Mouse (Mus musculus) adrenal gland, postnatal 25 days (tissue): Measurements from ENCODE around the gene Rcor2. TPM values are rescaled to one million over a fixed set of nuclear protein-coding genes. Genes with fewer than 3 reads are reported as not detected.

Experiments used
- DNase-seq: peaks from one replicate; pipeline ENCODE4 v3.0.0; 2021; ENCODE audit warnings: mixed read lengths
- total RNA-seq: library from RNA; stranded (reverse); gene quantifications from 2 replicates; pipeline ENCODE4 v1.2.3, GENCODE M21; 2021

Rcor2 gene
- total RNA-seq, 1 experiment from 2014 or later: 6.0 TPM

DNA sequence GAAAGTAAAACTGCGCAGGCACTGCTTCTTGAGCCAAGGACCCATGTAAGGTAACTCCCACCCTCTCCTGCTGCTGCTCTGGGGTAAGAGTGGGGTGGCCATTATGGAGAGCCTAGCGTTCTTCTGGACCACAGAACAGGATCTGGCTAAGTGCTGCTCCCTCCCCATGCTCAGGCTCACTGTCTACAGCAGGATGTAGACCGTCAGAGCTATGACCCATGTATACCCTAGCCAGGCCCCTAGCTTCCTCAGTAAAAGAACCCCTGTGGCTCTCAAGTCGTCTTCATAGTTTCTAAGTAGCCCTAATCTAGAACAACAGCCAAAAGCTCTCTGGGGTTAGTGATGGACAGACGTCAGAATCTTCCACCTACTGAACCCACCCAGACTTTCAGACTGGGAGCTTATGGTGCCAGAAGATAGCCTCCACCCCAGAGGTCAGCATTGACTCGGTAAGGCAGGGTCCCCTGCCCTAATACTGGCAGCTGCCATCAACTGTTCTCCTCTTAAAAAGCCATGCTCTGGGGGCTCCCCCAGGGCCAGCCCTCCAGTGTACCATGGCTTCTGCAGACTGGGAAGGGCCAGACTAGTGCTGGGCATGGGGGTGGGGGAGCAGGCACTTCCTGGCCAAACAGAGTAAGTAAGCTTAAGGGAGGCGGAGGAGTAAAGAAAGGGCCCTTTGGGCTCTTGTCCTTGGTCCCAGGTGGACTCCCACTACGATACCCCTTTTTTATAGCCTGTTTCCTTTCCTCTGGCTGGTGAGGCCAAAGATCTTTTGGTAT is 27.2 kb downstream of the Rcor2 start:
- no peak for DNase-seq

DNA sequence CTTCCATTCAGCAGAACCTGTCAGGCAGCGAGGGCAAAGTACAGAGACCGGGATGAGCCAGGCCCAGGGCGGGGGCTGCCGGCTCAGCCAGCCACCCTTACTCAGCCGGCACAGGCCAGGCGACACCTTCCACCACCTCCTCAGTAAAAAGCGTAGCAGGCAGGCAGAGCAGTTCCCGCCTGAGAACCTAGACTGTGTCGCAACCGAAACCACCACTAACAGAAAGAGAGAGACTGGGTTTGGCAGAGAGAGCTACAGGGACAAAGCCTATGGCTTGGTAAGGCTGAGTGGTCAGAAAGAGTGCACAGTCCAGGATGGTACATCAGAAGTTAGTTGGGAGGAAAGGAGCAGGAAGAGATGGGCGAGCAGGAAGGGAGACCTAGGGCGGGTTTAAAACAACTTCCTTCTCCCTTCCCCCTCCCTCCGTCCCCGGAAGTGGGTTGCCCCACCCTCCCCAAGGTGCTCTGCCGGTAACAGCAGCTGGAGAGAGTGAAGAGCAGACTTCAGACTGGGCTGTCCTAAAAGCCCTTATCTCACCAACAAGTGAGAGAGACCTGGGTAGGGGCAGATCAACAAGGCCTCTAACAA is 28.0 kb downstream of the Rcor2 start:
- no peak for DNase-seq

GRCm38 (mm10) chr19:7295959-7296358 is 28.8 kb downstream of the Rcor2 start:
- no peak for DNase-seq

DNA sequence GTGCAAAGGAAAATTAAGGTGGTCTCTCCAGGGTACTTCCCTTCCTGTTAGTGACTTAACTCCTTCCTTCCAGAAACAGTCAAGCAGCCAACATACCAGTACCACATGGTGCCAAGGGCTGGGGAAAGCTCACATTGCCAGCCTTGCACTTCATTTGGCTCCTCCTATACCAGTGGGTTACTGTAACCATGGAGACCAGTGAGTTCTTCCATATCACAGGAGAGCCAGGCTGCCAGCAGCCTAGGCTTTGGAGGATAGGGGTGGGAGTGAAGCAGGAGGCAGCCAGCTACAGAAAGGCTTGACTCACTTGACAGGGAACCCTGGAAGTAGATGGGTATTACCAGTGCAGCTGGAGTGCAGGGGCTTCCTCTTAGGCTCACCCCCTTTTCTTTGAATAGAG is 31.9 kb downstream of the Rcor2 start:
- no peak for DNase-seq

DNA sequence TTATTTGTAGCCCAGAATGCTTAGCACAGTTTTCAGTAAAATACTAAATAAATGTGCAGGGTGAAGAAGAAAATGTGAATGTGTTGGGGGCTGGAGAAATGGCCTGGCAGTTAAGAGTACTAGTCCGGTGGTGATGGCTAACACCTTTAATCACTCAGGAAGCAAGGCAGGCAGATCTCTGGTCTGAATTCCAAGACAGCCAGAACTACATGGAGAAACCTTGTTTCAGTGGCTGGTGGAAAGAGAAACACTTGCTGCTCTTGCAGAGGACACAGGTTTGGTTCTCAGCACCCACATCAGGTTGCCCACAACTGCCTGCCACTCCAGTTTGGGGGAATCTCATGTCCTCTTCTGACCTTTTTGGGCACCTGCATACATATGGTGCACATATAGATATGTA is 33.0 kb downstream of the Rcor2 start:
- no peak for DNase-seq

DNA sequence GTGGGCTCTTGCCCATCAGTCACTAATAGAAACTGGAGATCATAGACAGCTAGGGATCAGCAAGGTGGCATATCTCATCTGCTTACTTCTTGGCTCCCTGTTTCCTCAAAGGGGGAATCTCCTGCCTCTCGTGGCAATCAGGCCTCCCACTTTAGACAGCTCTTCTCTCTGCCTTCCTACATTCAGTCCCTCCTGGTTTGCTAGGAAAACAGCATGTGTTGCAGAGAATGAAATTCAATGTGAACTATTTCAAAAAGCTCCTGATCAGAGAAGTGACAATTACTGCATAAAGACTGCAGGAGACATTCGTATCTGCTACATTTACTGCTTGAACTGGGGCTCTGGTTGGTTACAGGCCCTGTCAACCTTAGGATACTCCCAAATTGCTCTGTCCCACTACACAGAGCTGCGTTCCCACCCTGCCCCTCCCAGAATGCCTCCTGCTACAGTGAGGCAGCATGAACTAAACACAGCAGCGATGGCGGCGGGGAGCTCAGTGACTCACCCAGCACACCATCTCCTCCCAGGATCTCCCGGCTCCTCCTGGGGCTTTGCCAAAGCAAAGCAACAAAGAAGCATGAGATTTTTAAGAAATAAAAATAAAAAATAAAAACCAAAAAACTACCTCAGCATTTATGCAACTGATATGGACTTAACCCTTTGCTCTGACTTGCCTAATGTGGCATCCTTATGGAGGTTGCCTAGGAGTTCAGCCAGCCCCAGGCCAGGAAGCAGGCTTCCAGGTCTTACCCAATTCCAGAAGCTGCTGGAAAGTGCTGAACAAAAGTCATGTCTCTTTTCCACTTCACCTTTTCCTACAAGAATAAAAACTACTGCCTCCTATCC is 34.7 kb downstream of the Rcor2 start:
- peak; percentile 69 for DNase-seq

DNA sequence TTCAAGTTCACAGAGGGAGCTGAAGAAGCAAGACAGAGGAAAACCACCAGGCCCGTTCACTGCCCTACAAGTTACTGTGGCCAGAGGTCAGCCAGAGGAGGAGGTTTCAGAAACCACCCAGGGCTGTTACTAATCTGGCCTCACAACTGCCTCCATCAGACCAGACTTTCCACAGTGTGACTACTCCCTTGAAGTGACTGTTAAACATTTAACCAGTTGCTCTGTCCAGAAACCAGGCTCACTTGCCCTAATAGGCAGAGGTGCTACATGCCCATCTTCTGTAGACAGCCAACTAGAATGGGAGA is 35.3 kb downstream of the Rcor2 start:
- DNase-seq: no peak

DNA sequence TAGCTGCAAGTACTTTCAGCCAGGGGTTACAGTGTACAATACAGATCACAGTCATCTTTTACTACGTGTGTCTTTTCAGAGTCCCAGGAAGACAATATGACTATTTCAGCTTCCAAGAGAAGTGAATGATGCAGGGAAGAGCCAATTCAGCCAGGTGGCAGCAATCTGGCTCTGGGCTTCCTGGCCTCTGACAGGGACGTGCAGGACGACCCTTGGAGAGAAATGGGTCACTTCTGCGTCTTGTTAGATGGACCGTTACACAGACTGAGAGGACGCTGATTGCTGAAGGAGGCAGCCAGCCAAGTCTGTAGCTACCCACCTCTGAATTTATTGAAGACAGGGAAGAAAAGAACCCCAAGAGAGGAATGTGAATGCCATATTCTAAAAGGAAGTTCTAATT is 36.7 kb downstream of the Rcor2 start:
- no peak for DNase-seq

DNA sequence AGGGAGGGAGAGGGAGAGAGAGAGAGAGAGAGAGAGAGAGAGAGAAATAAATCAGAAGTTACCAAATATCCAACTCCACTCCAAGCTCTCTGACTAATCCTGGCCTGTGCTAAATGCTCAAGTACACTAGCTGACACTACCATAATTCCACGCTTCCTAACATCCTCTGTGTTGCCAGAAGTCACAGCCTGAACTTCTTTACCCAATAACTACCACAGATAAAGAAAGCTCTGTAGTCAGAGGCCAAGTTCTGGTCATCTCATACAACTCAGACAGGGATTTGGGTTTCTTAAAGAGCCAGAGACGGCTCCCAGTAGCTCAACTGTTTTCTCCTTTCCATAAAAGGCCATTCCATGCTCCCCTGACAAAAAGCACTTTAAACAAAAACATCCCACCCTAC is 37.7 kb downstream of the Rcor2 start:
- DNase-seq: no peak

DNA sequence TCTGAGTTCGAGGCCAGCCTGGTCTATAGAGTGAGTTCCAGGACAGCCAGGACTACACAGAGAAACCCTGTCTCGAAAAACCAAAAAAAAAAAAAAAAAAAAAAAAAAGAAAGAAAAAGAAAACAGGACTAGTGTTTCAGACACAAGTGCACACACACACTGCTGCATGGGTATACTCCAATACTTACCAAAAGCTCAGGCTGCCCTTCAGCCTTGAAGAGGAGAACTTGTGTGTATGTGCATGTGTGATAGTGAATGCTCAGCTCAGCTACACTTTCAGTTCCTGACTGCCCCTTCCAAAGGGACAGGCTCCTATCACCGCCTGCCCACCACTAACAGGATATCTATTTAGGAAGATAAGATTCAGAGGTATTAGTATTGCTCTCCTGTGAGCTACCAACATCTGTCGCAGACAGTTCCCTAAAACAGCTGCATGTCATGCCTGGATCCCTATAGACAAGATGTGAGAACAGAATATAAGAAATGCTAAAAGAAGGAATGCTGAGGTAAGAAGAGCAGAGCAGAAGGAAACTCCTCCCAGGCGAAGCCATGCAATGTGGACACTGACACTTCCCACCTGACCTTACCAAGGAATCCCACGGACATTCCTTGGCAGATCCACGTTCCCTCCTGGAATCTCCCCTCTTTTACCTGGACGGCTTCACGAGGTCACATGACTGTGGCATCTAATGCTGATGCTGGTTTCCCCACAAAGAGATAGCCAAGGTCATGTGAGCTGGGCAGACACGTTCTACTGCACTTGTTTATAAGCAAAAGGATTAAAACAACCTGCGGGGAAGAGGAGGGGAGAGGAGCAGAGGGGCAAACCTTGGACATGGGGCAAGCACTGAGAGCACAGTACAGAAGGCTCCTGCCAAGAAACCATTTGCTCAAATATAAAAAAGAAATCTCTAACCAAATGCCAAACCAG is 38.5 kb downstream of the Rcor2 start:
- no peak for DNase-seq

GRCm38 (mm10) chr19:7306968-7307367 is 39.8 kb downstream of the Rcor2 start:
- no peak for DNase-seq

DNA sequence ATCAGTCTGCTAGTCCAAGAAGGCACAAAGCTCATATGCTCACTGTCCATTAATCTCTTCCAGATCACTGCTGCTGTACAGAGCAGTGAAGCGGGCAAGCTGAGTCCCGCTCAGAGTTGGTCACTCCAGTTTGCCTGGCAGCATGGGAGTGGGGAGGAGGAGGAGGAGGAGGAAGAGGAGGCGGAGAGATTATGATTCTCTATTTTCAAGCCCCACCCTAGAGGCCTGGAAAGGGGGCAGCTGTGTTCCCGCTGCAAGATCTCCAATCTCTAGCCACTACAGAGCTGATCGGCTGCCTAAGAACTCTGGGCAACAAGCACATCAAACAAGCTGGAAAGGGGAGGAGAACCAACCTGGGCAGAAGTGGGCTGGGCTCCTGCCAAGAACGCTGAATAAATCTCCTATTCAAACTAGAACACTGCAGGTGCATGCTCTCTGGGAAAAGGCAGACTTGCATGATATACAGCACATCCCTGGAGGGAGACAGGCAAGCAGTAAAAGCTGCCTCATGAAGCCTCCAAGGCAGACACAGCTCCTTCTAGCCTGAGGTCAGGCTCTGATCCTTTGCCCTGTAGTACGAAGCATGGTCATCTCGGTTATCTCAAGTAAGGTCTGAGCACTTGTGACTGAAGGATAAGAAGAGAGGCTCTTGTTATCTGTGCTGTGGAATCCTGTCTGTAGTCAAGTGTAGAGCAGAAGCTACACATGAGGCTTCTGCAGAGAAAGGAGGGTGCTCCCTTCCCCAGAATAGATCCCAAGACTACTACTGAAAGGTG is 41.1 kb downstream of the Rcor2 start:
- no peak for DNase-seq

DNA sequence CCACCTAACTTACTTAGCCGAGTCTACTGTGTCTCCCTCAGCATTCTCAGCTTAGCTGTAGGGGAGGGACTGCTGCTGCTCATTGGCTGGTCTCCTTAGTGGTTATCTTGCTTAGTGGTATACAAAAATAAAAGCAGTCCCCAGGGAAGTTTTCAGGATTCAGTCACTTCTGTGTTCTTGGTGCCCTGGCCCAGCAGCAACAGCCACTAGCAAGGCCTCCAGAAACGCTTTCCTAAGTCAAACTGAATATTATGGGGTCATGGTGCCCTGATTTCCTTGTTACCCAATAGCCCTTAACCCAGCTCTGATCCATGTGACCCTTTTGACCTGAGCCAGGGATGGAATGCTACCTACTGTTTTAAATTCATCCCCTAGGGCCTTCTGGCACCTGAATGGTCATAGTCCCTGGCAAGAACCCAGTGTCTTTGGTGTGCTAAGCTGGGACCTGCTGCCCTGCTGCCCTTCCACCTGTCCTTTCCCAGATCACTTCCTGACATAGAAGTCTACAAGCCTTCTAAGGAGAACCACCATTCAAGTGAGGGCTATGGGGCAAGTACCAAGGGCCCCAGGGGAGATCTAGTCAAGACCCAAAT is 42.7 kb downstream of the Rcor2 start:
- DNase-seq: no peak

DNA sequence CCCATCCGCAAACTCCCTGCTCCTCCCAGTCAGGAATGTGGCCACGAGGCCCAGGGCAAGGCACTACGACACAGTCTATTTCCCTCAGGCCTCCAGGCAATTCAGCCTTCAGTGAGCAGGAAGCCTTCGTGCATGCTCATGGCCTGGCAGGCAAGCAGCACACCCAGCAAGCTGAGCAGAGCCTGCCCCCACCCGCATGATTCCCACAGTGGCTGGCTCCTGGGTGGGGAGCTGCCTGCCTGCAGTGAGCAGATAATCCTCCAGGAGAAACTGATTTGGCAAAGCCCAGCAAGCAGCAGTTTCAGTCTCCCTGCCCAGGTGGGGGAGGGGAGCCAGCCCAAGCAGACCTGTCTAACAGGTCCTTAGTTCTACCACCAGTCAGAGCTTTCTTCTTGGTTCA is 43.6 kb downstream of the Rcor2 start:
- peak; percentile 41 for DNase-seq

- DNase-seq: no peak
These were observed 44.2 kb downstream of the Rcor2 start for GRCm38 (mm10) chr19:7311306-7311705.

- DNase-seq: no peak
These were observed 46.5 kb downstream of the Rcor2 start for GRCm38 (mm10) chr19:7313660-7314059.

- peak; percentile 57 for DNase-seq
These were observed 48.0 kb downstream of the Rcor2 start for GRCm38 (mm10) chr19:7314976-7315586.

GRCm38 (mm10) chr19:7315587-7315984 is 48.5 kb downstream of the Rcor2 start:
- no peak for DNase-seq

DNA sequence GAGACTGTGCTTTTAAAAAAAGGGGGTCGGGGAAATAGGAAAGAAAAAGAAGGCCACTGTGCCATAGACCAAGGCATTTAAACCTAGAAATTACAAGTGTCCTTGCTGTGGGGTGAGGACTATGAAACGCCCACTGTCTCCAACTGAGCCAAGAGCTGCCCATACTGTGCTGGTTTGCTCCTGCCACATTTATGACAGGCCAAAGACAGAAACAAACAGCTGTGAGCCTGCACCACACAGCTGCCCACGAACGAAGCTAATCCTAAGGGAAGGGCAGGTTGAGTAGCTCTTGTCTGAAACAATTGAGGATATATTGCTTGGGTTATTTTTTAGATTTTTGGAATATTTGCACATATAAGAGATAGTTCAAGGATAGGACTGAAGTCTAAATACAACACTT is 49.7 kb downstream of the Rcor2 start:
- no peak for DNase-seq

- no peak for DNase-seq
These were observed 50.6 kb downstream of the Rcor2 start for GRCm38 (mm10) chr19:7317716-7318115.

DNA sequence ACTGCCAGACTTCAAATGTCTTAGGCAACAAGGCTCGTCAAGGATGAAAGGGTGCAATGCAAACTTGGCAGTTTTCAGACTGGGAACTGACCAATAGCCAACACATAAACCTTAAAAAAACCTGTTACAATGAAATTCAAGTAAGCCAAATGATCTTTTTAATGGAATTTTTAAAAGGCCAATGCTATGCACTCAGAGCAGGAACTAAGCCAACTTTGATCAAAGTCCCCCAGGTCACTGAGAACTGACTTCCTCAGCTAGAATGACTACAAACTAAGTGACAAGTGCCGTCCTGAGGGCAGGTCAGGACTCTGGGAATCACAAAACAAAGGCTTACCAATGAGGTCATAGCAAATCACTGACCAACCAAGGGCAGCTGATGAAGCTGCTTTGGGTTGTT is 53.1 kb downstream of the Rcor2 start:
- DNase-seq: no peak
